Mouse (Mus musculus) thymus, adult 2 months (tissue): ENCODE measurements at regions not wholly inside any gene's neighbourhood (a gene's known extent, or its start where the extent isn't known, plus 50 kb on each side); places are given as distances from the start of the nearest gene placed in this dataset.
A peak's percentile ranks its signal among the peaks of the same experiment; 100 is the strongest.

ENCODE experiments used
- DNase-seq: peaks from one replicate; pipeline ENCODE4 v3.0.0; 2021
- H3K27ac ChIP-seq: fragments of 200-500 bp; 2 replicates; pipeline ENCODE4 v1.5.1; 2012; ENCODE audit warnings: low read length, control low read depth; ENCODE audit not compliant: control insufficient read depth, insufficient read depth
- H3K27me3 ChIP-seq: fragments of 200-500 bp; 2 replicates; pipeline ENCODE4 v1.6.1; 2012; ENCODE audit warnings: mild to moderate bottlenecking, low read length, moderate library complexity, mixed read lengths; ENCODE audit not compliant: control insufficient read depth, insufficient read depth
- H3K36me3 ChIP-seq: fragments of 200-500 bp; 2 replicates; pipeline ENCODE4 v1.6.1; 2012; ENCODE audit warnings: mild to moderate bottlenecking, low read length, moderate library complexity; ENCODE audit not compliant: control insufficient read depth, insufficient read depth
- H3K4me1 ChIP-seq: fragments of 200-500 bp; replicated peaks from 2 replicates; pipeline ENCODE4 v1.6.1; 2012; ENCODE audit warnings: low read length; ENCODE audit not compliant: control insufficient read depth, insufficient read depth
- H3K4me3 ChIP-seq: fragments of 200-500 bp; 2 replicates; pipeline ENCODE4 v1.5.1; 2012; ENCODE audit warnings: mild to moderate bottlenecking, low read length, control low read depth, moderate library complexity; ENCODE audit not compliant: control insufficient read depth, insufficient read depth
- CTCF ChIP-seq: fragments of 200-500 bp; IDR thresholded peaks from 2 replicates; pipeline ENCODE4 v1.5.1; 2012; ENCODE audit warnings: mild to moderate bottlenecking, control low read depth, low read length, moderate library complexity, borderline replicate concordance; ENCODE audit not compliant: control insufficient read depth, poor library complexity, insufficient read depth; ENCODE audit errors: extremely low read depth
- POLR2A ChIP-seq: fragments of 200-500 bp; IDR thresholded peaks from 2 replicates; pipeline ENCODE4 v1.6.1; 2012; ENCODE audit warnings: mild to moderate bottlenecking, low read length, control low read depth, moderate library complexity; ENCODE audit not compliant: control insufficient read depth, poor library complexity, insufficient read depth; ENCODE audit errors: extremely low read depth
- WGBS: fragments of 180-500 bp; shearing (Covaris S2); methylation state at CpG from one replicate; pipeline ENCODE4 v1.1.7; 2018; 5-methylcytosine and 5-hydroxymethylcytosine counted together

- no peak for DNase-seq
- Histone ChIP-seq H3K27ac (no peak overlapping the region), H3K4me1 (peaks cover 21% of the 10 kb centered on the region), H3K27me3 (0 out of 2 replicates have a peak, but pooled peaks cover 2% of the 10 kb centered on the region), H3K4me3 (no peak overlapping the region), H3K36me3 (no peaks in the 10 kb centered on the region)
- no peak for TF ChIP-seq CTCF
- TF ChIP-seq POLR2A: no peak
- WGBS: 86% methylated on average over 3 of the region's 3 CpGs
These were observed 96.5 kb downstream of the Foxb1 start for GRCm38 (mm10) chr9:69664201-69664600.

DNA sequence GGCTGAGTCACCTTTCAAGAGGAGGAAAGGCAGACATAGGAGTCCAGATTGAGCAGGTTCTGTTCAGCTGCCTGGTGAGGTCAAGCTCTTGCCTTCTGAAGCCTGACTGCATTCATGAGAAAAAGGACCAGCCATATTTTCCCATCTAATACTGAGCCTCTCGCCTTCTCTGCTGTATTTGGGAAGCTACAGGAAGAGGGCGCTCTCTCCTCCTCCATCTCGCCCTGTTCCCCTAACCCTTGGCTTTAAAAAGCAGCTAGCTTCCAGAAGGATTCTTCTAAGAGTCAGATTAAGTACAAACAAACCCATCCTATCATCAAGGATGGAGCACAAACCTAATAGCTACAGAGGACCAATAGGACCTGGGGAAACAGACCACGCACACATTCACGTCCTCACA is 98.3 kb downstream of the Foxb1 start:
- TF ChIP-seq POLR2A (no peak), CTCF (no peak)
- Histone ChIP-seq H3K27me3 (0 out of 2 replicates have a peak, but pooled peaks cover 2% of the 10 kb centered on the region), H3K36me3 (no peaks in the 10 kb centered on the region), H3K27ac (no peak overlapping the region), H3K4me1 (peaks cover 8% of the 10 kb centered on the region), H3K4me3 (no peak overlapping the region)
- WGBS: 36% methylated on average over 5 of the region's 5 CpGs
- peak; percentile 26 for DNase-seq

DNA sequence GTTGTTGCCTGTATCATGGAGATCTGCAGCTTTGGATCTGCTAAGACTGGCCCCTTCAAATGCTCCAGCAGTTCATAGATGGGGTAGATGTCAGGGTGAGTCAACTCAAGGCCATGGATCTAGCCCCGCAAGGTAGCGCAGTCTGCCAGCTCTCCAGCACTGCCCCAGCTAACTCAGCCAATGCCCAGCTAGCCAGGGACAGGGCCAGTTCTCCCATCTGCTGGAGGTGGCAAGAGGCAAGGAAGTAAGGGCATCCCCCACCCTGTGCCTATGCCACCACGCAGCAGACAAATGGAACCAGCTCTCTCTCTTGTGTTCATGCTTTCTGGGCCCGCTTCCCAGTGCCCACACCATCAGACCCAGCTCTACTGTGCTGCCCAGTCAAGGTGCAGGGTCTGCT is 102.5 kb downstream of the Foxb1 start:
- no peak overlapping the region for H3K4me3 ChIP-seq
- no peak overlapping the region for H3K27ac ChIP-seq
- H3K27me3 ChIP-seq: 0 out of 2 replicates have a peak, but pooled peaks cover 2% of the 10 kb centered on the region
- H3K36me3 ChIP-seq: no peaks in the 10 kb centered on the region
- DNase-seq: no peak
- no peak for TF ChIP-seq CTCF
- no peak for TF ChIP-seq POLR2A
- H3K4me1 ChIP-seq: no peaks in the 10 kb centered on the region
- 92% methylated on average over 4 of the region's 4 CpGs for WGBS

GRCm38 (mm10) chr9:69656053-69656452 is 104.7 kb downstream of the Foxb1 start:
- H3K36me3 ChIP-seq: no peaks in the 10 kb centered on the region
- WGBS: 49% methylated on average over 6 of the region's 6 CpGs
- TF ChIP-seq CTCF (no peak), POLR2A (no peak)
- H3K27ac ChIP-seq: no peak overlapping the region
- no peaks in the 10 kb centered on the region for H3K27me3 ChIP-seq
- no peaks in the 10 kb centered on the region for H3K4me1 ChIP-seq
- DNase-seq: no peak
- H3K4me3 ChIP-seq: no peak overlapping the region

DNA sequence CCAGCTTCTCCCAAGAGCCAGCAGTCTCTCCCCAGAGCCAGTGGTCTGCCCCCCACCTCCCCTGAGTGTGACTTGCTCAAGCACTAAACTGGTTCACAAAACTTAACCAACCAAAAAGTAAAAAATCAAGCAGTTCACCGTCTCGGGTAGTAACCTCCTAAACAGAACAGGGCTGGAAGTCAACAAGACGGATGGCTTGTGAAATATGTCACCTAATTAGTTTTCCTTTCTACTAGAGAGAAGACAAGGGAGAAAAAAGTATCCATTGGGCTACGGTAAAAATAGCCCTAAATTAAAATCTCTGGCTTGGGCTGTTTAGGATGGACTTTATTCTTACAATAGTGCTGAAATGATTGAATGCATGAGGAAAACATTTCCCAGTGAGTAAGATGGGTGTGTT is 108.6 kb downstream of the Foxb1 start:
- Histone ChIP-seq H3K36me3 (no peaks in the 10 kb centered on the region), H3K4me3 (no peak overlapping the region), H3K4me1 (no peaks in the 10 kb centered on the region), H3K27me3 (no peaks in the 10 kb centered on the region), H3K27ac (no peak overlapping the region)
- no peak for DNase-seq
- WGBS: 74% methylated on average over 4 of the region's 4 CpGs
- TF ChIP-seq POLR2A (no peak), CTCF (no peak)

GRCm38 (mm10) chr9:69651608-69652007 is 109.1 kb downstream of the Foxb1 start:
- no peaks in the 10 kb centered on the region for H3K27me3 ChIP-seq
- 63% methylated on average over 8 of the region's 8 CpGs for WGBS
- no peak for DNase-seq
- H3K4me1 ChIP-seq: no peaks in the 10 kb centered on the region
- TF ChIP-seq POLR2A (no peak), CTCF (no peak)
- H3K27ac ChIP-seq: no peak overlapping the region
- no peak overlapping the region for H3K4me3 ChIP-seq
- H3K36me3 ChIP-seq: no peaks in the 10 kb centered on the region

DNA sequence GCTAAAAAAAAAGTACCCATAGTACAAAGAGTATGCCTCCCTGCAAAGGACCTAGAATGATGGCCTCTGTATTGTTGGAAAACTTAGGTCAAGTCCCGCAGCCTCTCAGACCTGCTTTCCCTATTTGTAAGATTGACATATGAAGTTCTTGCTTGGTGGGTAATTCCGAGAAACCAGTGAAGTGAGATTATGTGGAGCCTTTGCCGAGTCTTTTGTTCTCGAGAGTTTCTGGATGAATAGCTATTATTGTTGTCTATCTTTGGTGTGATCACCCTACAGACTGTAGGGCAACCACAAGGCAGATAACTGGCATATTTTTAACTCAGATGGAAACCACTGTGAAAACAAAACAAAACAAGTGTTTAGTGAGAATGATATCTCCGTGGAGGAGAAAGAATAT is 118.1 kb downstream of the Foxb1 start:
- no peaks in the 10 kb centered on the region for H3K36me3 ChIP-seq
- H3K4me1 ChIP-seq: no peaks in the 10 kb centered on the region
- no peak overlapping the region for H3K27ac ChIP-seq
- DNase-seq: no peak
- 60% methylated on average over 5 of the region's 5 CpGs for WGBS
- no peak overlapping the region for H3K4me3 ChIP-seq
- no peak for TF ChIP-seq CTCF
- no peak for TF ChIP-seq POLR2A
- no peaks in the 10 kb centered on the region for H3K27me3 ChIP-seq
